Mouse (Mus musculus): ENCODE measurements around the gene Hoxd3.

- no peak for TF ChIP-seq CTCF (IDR thresholded peaks at IDR 0.05; ENCODE audit: low read depth, low read length)
- TF ChIP-seq POLR2A (IDR thresholded peaks at IDR 0.05; ENCODE audit: extremely low read depth, insufficient read depth, low read length), result no peak
These were observed 36.0 kb downstream of the Hoxd3 start for GRCm38 (mm10) chr2:74747661-74748141.
